Mouse (Mus musculus) 3134 (cell line): ENCODE data around the gene Zranb3.
"Not testable (repeated sequence)": the region's sequence is repeated elsewhere in the genome, so short reads cannot be mapped to it uniquely, and the experiment has no call there.

ENCODE experiments used
- DNase-seq: peaks from one replicate; pipeline ENCODE4 v3.0.0-alpha.2; 2011; ENCODE audit warnings: low spot score; ENCODE audit not compliant: insufficient read length; ENCODE audit errors: extremely low read depth

Zranb3 gene

DNA sequence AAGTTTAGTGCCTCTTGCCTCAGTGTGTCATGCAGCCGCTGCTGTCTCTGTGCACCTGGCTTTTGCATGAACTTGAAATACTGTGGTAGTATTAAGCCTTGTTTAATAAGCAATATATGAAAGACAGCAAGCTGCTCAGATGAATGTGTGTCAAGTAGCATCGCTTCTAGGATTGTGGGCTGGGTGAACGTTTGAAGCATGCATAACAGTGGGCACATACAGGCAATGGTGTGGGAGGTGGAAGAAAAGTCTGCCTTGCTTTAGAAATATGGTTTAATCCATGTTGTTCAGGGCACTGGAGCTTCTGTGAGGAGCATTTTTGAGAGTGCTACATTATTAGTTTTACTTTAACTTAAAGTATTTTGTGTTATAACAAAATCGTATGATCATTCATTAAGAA is 109.0 kb downstream of the Zranb3 start:
- DNase-seq, result no peak

DNA sequence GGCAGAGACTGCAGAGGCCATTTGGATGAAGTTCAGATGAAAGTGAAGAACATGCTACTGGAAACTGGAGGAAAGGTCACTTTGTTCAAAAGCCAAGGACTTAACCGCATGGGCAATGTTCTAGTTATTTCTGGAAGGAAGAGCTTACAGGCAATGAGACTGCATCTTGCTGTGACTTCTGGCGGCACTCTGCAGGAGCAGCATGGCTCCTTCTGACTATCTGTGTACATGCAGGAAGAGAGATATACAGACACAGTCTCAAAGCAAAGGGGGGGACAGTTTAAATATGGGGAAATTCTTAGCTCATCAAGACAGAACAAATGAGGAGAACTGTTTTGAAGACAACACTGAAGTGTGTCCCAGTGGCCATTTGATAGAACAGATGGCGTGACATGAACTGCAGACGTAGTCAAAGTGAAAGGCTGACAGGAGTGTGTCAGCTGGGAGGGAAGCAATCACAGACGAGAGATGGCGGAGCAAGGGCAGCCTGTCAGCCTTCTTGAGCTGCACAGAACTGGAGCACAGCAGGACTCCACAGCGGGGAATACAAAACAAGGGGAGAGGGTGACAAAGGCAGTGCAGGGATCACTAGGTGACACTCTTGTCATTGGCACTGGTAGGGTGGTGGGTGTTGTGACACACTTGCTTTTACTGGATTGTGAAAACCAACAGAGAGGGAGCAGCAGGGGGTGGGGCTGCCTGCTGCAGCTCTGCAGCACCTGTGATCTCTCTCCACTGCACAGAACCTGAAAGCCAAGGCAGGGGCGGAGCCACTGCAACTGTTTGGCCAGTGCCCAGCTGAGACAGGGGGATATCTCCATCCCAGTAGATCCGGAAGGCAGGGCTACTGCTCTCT is 112.7 kb downstream of the Zranb3 start:
- DNase-seq, result no peak

DNA sequence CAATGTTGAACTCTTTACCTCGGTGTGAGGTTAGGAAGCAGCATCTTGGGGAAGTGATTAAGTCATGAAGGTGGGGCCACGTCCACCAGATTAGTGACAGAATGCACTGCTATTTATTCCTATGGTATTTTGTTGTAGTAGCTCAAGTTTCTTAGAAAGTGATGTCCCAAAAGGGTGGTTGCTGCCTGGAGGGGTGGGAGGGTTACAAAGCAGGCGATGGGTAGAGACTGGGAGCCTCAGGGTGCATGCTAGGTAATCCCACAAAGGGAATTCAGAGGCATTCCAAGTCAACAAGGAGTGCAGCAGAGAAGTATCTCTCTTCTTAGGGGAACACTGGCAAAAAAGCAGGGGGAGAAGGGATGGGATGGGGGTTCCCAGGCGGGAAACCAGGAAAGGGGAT is 113.5 kb downstream of the Zranb3 start:
- no peak for DNase-seq

DNA sequence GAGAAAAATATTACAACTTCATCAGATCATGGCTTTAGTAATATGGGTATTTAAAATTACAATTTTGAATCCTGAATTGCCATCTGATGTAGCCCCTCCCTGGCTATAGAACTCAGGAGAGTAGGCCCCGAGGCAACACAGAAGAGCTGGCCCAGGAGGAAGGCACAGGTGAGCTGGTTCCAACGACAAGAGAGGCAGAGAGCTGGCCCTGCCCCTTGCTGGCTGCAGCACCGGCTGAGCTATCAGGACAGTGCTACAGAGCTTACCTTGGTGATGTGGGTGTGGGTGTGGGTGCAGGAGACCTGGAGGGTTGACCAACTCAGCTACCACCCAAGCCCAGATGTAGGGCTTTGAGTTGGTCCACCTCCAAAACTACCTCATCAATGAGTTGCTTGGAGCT is 114.6 kb downstream of the Zranb3 start:
- DNase-seq, result no peak

DNA sequence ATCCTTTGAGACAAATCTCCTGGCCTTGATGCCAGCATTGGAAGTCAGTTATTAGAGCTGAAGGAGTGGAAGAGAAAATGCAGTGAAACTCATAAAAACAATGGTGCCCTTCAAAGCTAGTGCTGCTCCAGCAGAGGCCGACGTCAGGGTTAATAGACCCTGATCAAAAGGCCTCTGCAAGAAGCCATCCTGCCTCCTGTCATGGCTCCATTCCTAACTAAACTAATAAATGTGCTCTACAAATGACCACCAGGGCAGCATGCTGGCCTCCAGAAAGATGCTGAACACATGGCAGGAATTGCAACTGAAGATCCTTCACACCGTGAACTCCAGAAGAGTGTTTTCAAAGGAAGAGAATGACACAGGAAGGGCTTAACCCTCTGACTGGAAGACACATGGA is 117.5 kb downstream of the Zranb3 start:
- no peak for DNase-seq

DNA sequence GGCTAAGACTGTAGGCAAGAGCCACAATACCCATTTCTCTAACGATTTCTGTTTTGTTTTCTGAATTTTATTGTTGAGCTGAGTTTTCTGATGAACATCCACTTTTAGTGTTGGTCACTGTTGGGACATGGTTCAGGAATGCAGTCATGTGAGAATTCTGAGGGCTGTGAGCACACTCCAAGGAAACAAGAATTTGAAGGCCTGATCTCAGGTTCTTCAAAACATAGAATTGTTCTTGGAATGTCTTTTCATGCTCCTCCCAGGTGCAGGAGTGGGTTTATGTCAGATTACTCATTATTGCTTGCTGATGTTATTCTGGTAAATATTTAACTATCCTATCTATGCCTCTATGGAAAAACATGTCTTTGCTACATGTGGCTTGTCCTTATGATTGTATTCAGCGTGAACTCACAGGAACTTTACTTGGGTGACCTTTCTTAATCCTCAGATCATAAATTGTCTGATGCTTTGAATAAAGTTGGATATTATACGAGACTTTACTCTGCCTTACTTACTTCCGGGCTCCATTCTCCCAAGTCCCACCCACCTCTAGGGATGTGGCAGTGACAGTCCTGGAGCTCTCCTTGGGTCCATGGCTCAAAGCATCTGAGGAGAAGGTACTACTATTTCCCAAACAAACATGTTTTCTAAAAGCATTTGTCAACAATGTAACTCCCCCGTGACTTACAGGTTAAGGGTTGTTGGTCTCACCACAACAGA is 119.4 kb downstream of the Zranb3 start:
- DNase-seq, result no peak

DNA sequence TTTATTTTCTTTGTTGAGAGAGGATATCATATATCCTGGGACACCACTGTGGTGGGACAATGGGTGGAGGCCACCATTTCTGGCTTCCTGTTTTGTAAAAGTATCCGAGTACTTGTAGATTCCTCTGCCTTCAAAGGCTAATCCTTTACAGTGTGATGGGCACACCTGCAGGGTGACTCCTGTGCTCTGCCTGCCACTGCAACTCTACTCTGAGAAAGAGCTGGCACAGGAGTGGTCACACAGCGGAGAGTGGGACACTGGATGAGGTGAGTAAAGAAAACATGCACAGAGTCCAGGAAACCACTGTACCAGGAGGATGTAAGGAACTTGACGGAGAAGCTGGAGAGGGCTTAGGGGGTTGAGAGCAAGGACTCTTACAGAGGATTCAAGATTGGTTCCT is 120.6 kb downstream of the Zranb3 start:
- DNase-seq, result no peak

DNA sequence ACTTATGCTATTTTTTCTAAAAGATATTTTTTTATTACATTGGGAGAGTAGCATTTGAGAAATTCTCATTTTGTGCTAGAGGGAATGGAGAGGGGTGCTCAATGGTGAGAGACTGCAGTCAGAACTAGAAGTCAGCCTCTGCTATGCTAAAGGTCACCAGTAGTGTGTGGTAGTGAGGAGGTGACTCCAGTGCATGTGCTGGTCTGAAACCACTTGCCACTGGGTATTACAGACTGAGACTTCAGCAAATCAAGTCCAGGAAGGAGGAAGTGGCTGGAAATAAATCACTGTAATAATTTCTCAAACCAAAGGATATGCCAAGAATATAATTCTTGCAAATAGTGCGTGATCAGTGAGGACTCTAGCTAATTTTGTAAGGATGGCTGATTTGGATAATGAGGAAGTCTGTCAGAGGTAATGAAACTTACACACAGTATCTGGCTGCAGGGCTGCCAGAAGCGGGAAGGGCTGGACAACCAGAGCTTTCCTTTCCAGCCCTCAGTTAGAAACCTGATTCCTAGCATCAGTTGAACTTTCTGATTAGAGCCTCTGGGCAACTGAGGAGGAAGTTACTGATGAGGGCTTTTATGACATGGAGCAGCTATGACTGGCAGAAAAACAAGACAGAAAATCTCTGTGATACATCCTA is 121.8 kb downstream of the Zranb3 start:
- no peak for DNase-seq

DNA sequence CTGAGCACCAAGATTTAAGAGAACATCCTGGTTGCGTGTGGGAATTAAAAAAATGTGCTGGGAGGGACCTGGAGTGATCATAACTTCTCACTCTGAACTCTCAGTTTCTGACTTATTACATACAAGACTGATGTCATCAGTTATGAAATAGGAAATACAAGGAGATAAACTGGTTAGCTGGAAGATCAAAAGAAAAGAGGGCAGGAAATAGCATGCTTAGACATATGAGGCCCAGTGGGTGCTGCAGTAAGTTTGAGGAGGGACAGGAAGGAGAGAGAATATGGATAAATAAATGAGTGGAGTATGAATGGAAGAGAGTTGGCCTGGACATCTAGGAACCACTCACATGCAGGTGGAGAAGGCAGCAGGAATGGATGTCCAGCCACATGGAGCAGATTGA is 124.7 kb downstream of the Zranb3 start:
- no peak for DNase-seq

DNA sequence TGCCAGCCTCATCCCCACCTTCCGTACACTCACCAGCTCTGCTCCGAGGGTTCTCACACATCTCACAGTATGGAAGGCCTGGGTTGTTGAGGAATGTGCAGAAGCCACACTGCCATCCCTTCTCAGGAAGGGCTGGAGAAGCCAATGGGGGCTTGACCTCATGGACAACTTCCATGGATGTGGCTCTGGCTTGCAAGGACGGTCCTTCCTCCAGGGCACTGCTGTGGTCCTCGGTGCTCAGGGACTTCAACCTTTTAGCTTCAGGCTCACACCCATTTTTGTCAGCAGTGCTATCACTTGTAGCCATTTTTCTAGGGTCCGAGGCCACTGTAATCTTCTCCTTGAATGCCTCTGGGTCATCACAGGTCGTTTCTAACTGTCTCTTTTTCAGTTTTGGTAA is 126.7 kb downstream of the Zranb3 start:
- DNase-seq, result no peak

DNA sequence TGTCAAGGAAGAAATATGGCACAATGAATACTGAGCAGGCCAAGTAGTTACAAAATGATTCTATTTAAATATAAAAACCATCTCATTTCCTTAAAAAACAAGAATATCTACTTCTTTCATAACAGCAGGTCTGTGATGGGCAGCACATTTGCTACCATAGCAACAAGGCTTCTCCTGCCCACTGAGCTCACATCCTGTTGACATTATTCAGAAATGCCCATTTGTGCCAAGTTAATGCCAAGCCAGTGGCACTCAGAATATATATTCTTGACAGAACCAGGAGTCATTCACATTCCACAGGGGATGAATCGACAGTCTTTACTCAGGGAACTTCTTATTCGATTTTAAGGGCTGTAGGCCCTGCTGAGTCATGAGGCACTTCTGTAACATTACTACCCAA is 127.2 kb downstream of the Zranb3 start:
- peak; percentile 40 for DNase-seq

DNA sequence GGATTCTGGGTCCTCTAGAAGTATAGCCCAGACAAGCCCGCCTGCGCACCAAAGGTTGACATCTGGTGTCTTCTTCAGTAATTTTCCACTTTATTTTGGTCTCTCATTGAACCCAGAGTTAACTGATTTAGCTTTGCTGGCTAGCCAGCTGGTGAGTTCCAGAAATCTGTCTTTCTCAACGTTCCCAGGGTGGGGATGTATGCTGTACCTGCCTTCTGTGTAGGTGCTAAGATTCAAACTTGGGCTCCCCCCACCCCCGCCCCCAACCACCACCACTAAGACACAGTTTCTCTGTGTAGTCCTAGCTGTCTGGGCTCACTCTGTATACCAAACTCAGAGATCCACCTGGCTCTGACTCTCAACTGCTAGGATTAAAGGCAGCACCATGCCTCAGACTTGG is 128.8 kb downstream of the Zranb3 start:
- DNase-seq, result no peak

DNA sequence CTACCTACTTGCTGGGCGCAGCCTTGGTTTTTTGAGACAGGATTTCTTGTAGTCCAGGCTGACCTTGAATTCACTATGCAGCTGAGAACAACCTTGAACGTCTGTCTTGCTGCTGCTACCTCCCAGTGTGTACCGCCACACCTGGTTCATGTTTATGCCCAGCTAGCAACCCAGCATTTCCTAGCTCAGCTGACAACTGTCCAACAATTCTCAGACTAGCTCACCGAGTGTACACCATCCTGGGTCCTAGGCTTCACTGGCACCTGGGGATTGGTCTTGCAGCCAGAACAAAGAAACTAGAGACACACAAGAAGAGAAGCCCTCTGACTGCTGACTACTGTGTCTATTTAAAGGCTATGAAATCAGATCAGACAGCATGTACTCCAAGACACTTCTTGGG is 132.0 kb downstream of the Zranb3 start:
- DNase-seq, result no peak

DNA sequence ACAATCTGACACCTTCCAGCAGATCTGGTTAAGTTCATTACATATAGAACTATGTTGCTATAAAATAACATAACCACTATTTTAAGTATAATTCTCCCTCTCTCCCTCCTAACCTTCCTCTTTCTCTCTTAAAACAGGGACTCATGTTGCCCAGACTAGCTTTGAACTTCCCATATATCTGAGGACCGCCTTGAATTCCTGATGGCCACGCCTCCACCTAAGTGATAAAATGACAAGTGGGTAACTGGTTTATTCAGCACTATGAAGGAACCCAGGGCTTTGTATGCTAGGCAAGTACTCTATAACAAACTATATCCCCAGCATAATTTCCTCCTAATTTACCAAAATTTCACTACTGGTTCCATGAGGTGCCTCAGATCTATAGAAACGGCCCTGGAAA is 139.5 kb downstream of the Zranb3 start:
- no peak for DNase-seq

DNA sequence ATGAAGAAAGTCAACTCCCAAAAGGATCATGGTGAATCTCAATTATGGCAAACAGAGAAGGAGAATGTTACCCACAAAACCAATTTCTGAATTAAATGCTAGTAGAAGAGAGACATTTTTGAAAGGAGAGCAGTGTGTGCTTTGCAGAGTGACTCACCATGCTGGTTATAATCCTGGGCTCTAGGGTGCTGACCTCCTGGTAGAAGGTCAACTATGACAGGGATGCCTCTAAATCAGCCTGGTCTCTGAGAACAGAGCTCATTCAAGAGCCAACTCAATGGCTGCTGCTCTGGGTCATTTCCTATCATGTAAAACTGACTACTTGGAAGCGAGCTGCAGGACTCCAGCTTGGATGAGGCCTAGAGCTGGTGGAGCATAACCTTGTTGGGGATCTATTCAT is 141.7 kb downstream of the Zranb3 start:
- no peak for DNase-seq

DNA sequence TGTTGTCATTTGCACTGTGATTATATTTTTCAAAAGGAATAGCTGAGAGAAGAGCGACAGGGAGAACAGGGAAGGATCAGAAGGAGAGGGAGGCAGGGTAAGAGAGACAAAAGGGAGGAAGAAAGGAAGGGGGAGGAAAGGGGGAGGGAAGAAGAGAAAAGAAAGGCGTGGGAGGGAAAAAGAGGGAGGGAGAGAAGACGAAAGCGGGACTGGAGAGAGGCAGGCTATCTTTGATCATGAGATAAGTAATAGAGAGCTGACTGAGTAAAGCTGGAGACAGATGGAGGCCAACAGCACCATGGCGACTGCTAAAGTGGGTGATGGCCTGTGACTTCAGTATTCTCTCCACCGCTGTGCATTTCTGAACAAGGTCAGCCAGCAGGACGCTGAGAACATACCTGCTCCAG is 143.5 kb downstream of the Zranb3 start:
- DNase-seq, result no peak

DNA sequence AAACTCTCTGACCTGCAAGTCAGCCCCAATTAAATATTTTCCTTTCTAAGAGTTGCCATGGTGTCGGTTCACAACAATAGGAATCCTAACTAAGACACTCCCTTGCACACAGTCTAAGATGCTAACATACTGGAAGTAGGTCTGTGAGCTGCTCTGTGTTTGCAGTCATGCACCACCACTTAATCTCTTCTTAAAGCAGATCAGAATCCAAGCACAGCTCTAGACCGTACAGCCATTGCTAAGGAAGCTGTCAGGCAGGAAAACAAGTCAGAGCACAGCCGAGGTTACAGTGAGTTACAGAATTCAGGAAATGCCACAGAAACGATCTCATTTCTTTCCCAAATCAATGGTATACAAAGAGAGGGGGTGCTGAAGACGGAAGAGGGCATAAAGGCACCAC is 144.0 kb downstream of the Zranb3 start:
- no peak for DNase-seq

DNA sequence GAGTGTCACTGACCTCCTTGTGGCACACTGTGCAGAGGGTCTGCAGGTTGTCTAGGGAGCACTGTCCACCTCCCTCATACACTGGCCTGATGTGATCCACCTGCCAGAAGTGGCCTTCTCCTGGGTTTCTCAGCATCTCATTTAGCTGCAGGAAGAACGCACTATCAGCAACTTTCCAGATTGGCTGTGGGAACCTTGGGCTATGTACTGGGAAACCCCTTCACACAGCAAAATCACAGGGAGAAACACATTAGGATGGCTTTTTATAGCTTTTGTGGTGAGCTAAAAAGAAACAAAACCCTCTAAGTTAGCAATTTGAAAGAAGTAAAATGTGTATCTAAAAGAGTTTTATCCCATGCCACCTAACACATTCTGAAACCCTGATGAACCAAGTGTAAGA is 146.3 kb downstream of the Zranb3 start:
- DNase-seq, result no peak

DNA sequence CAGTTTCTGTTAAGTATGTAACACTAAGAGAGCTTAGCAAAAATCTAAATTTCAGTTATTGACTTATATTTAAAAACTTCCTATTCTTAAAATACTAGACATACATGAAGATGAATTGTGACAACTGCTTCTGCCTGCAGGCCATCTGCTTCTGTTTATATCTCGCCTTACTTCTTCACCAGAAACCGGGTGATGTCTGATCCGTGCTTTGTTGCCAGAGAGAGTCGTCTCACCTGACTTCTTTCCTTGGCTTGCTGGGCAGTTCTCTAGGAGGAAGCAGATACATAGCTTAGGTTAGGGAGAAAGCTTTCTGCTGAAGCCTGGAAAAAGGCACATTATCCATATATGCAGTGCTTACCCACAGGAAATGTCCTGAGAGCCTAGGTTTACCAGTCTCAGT is 148.0 kb downstream of the Zranb3 start:
- DNase-seq, result no peak

DNA sequence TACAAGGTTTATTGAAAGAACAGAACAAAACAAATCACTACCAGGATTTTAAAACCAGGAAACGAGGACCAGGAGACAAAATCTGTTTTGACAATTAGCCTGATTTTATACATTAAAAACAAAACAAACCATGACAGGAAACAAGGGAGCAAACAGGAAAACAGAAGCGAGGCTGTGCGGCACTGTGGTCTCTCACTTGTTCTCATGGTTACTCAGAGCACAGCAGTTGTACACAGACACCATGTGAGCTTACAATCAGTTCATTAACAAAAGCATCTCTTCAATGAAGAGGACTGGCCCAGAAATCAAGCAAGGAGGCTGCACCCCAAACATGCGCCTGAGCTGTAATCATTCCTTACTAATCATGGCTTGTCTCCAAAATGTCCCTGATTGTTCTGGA is 148.6 kb downstream of the Zranb3 start:
- DNase-seq, result not testable (repeated sequence)

DNA sequence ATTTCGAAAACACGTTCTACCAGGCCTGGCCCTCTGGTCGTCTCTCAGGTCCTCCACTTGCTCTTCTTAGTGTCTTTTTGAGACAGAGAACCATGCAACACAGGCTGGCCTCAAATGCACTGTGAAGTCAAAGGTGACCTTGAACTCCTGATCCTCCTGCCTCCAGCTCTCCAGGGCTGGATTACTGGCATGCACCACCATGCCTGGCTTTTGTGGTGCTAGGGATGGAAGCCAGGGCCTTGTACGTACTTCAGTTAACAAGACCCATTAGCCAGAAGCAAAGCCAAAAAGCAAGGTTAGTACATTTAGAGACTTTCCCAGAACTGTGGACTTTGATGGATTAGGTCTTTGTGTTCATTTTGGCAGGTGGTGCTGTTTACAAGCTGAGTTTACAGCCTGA is 150.6 kb downstream of the Zranb3 start:
- DNase-seq, result no peak

DNA sequence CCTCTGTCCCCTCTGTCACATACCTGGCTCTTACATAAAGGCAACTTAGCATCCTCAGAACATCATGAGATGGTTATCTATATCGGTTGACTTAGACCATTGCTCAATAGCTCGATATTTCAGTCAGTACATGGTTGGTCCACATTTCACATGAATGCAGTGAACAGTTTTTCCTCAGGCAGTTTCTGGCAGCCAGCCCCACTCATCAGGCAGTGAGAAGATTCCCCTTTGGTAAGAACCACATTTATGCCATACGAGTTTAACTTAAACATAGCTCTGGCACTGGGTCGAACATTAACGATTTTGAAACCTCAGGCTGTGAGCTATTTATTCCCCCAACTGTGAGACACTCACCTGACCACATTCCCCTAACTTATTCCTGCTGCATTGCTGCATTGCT is 154.1 kb downstream of the Zranb3 start:
- DNase-seq, result no peak
